Mouse (Mus musculus): Measurements from ENCODE around the gene Clec4d. TPM values are rescaled to one million over a fixed set of nuclear protein-coding genes. Genes with fewer than 3 reads are reported as not detected.
"Not testable (repeated sequence)": the region's sequence is repeated elsewhere in the genome, so short reads cannot be mapped to it uniquely, and the experiment has no call there.

Gene Clec4d
- polyA plus RNA-seq, 1 experiment: not detected

GRCm38 (mm10) chr6:123260868-123261267 lies 1.0 kb upstream of the Clec4d start:
- TF ChIP-seq CTCF (IDR thresholded peaks at IDR 0.05; ENCODE audit: extremely low read depth, insufficient read depth, low read length): no peak
- TF ChIP-seq POLR2A (IDR thresholded peaks at IDR 0.05; ENCODE audit: extremely low read depth, insufficient read depth, low read length): no peak
- H3K4me3 ChIP-seq (ENCODE audit: insufficient read depth, low read length): no peak overlapping the region
- H3K4me1 ChIP-seq (ENCODE audit: control insufficient read depth, insufficient read depth, low read length): no peaks in the 10 kb centered on the region
- H3K27ac ChIP-seq (ENCODE audit: insufficient read depth, low read length): no peak overlapping the region

DNA sequence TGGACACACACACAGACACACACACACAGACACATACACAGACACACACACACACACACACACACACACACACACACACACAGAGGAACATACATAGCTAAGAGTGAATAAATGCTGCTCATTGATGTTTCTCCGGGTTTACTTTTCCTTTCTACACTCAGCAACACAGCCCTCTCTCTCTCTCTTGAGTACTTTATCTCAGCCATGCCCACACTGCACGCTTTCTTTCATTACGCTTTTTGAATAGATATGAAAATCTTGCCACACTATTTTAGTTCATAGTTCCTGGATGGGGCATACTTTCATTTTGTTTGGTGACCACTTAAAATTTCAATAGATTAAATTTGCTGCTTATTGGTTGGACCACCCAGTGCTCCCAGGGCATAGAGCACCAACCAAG lies 2.3 kb downstream of the Clec4d start:
- no peak overlapping the region for H3K27ac ChIP-seq (ENCODE audit: insufficient read depth, low read length)
- no peak for TF ChIP-seq POLR2A (IDR thresholded peaks at IDR 0.05; ENCODE audit: extremely low read depth, insufficient read depth, low read length)
- no peak for TF ChIP-seq CTCF (IDR thresholded peaks at IDR 0.05; ENCODE audit: extremely low read depth, insufficient read depth, low read length)
- H3K4me3 ChIP-seq (ENCODE audit: insufficient read depth, low read length): no peak overlapping the region
- H3K4me1 ChIP-seq (ENCODE audit: control insufficient read depth, insufficient read depth, low read length): no peaks in the 10 kb centered on the region

GRCm38 (mm10) chr6:123265809-123266208 lies 3.9 kb downstream of the Clec4d start:
- H3K4me3 ChIP-seq (ENCODE audit: insufficient read depth, low read length): no peak overlapping the region
- TF ChIP-seq POLR2A (IDR thresholded peaks at IDR 0.05; ENCODE audit: extremely low read depth, insufficient read depth, low read length) (no peak), CTCF (IDR thresholded peaks at IDR 0.05; ENCODE audit: extremely low read depth, insufficient read depth, low read length) (no peak)

GRCm38 (mm10) chr6:123266945-123267344 lies 5.0 kb downstream of the Clec4d start:
- Histone ChIP-seq H3K4me3 (ENCODE audit: insufficient read depth, low read length) (no peak overlapping the region), H3K4me1 (ENCODE audit: control insufficient read depth, insufficient read depth, low read length) (no peaks in the 10 kb centered on the region), H3K27ac (ENCODE audit: insufficient read depth, low read length) (no peak overlapping the region)
- TF ChIP-seq POLR2A (IDR thresholded peaks at IDR 0.05; ENCODE audit: extremely low read depth, insufficient read depth, low read length) (no peak), CTCF (IDR thresholded peaks at IDR 0.05; ENCODE audit: extremely low read depth, insufficient read depth, low read length) (no peak)

More at GRCm38 (mm10) chr6:123265809-123266208, 3.9 kb downstream of the Clec4d start:
- Histone ChIP-seq H3K4me1 (ENCODE audit: control insufficient read depth, insufficient read depth, low read length) (no peaks in the 10 kb centered on the region), H3K27ac (ENCODE audit: insufficient read depth, low read length) (no peak overlapping the region)

DNA sequence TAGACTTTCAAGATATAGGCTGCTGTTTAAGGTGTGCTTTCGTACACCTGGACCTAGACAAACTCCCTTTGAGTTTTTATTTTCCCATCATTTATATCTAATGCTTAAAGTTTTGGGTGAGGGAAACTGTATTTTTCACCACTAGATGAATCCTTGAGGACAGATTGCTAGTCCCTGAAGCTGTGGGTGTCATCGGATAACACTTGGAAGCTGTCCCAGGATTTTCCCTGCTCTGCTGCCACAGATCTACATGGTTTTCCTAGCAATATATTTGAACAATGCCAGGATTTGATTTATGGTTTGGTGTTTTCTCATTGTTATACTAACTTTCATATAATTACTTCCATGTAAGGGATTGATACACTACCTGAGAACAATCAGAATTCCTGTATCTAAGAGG lies 17.5 kb downstream of the Clec4d start:
- Histone ChIP-seq H3K27ac (ENCODE audit: insufficient read depth, low read length) (no peak overlapping the region), H3K4me3 (ENCODE audit: insufficient read depth, low read length) (no peak overlapping the region), H3K4me1 (ENCODE audit: control insufficient read depth, insufficient read depth, low read length) (no peaks in the 10 kb centered on the region)
- no peak for TF ChIP-seq POLR2A (IDR thresholded peaks at IDR 0.05; ENCODE audit: extremely low read depth, insufficient read depth, low read length)
- no peak for TF ChIP-seq CTCF (IDR thresholded peaks at IDR 0.05; ENCODE audit: extremely low read depth, insufficient read depth, low read length)

GRCm38 (mm10) chr6:123286311-123286710 lies 24.4 kb downstream of the Clec4d start:
- TF ChIP-seq POLR2A (IDR thresholded peaks at IDR 0.05; ENCODE audit: extremely low read depth, insufficient read depth, low read length) (no peak), CTCF (IDR thresholded peaks at IDR 0.05; ENCODE audit: extremely low read depth, insufficient read depth, low read length) (no peak)
- no peak overlapping the region for H3K4me3 ChIP-seq (ENCODE audit: insufficient read depth, low read length)
- no peak overlapping the region for H3K27ac ChIP-seq (ENCODE audit: insufficient read depth, low read length)
- H3K4me1 ChIP-seq (ENCODE audit: control insufficient read depth, insufficient read depth, low read length): no peaks in the 10 kb centered on the region

DNA sequence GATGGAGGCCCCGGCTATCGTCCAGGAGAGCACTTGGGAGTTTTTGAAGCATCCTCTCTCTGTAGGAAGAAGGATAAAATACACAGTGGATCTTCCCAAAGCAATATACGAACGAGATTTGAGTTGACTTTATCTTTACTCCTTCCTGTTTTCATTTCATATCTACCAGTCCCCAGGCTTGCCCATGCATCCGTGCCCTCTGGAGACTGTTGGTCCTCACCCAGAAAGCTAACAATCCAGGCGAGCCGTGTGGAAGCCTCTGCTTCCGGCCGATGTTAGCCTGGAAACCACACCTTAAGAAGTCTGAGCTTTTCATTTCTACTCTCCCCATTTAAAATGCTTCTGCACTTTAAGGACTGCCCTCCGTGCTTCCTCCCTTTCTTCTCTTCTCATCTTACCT lies 27.0 kb downstream of the Clec4d start:
- H3K4me3 ChIP-seq (ENCODE audit: insufficient read depth, low read length): no peak overlapping the region
- no peak overlapping the region for H3K27ac ChIP-seq (ENCODE audit: insufficient read depth, low read length)
- H3K4me1 ChIP-seq (ENCODE audit: control insufficient read depth, insufficient read depth, low read length): no peaks in the 10 kb centered on the region
- TF ChIP-seq POLR2A (IDR thresholded peaks at IDR 0.05; ENCODE audit: extremely low read depth, insufficient read depth, low read length) (no peak), CTCF (IDR thresholded peaks at IDR 0.05; ENCODE audit: extremely low read depth, insufficient read depth, low read length) (no peak)

- Histone ChIP-seq H3K4me3 (ENCODE audit: insufficient read depth, low read length) (no peak within 1 kb of the TSS), H3K27ac (ENCODE audit: insufficient read depth, low read length) (no peak within 1 kb of the TSS), H3K4me1 (ENCODE audit: control insufficient read depth, insufficient read depth, low read length) (no peaks in the 10 kb centered on the region)
- TF ChIP-seq CTCF (IDR thresholded peaks at IDR 0.05; ENCODE audit: extremely low read depth, insufficient read depth, low read length): no peak
- TF ChIP-seq POLR2A (IDR thresholded peaks at IDR 0.05; ENCODE audit: extremely low read depth, insufficient read depth, low read length): no peak
These were observed 27.8 kb downstream of the Clec4d start, which contains the start of gene Clec4e for GRCm38 (mm10) chr6:123289753-123290152. Clec4e (minus strand) TSS chr6:123289870.

GRCm38 (mm10) chr6:123292751-123293400 lies 31.0 kb downstream of the Clec4d start:
- Histone ChIP-seq H3K4me1 (ENCODE audit: control insufficient read depth, insufficient read depth, low read length) (no peaks in the 10 kb centered on the region), H3K27ac (ENCODE audit: insufficient read depth, low read length) (no peak overlapping the region), H3K4me3 (ENCODE audit: insufficient read depth, low read length) (no peak overlapping the region)
- TF ChIP-seq CTCF (IDR thresholded peaks at IDR 0.05; ENCODE audit: extremely low read depth, insufficient read depth, low read length): no peak
- no peak for TF ChIP-seq POLR2A (IDR thresholded peaks at IDR 0.05; ENCODE audit: extremely low read depth, insufficient read depth, low read length)

GRCm38 (mm10) chr6:123293509-123293908 lies 31.6 kb downstream of the Clec4d start:
- not testable (repeated sequence) for H3K4me1 ChIP-seq (ENCODE audit: control insufficient read depth, insufficient read depth, low read length); H3K27ac ChIP-seq (ENCODE audit: insufficient read depth, low read length); H3K4me3 ChIP-seq (ENCODE audit: insufficient read depth, low read length)

Measured in cortical plate, adult 2 months (tissue).